In genomic region chr10:75740866-75741265, GRCm38 (mm10) we compare ENCODE assay signal across 23 mouse cellular contexts. TPM values are rescaled to one million over a fixed set of nuclear protein-coding genes. Genes with fewer than 3 reads are reported as not detected.
DNase-seq lines count a peak whose midpoint lies in the region.
"Had no signal": no experiment of that assay in that cellular context is flagged by ENCODE, and none has a peak within 500 bp of the region (broad histone marks: within the 10 kb centered on the region; RNA-seq: fewer than 3 reads in every experiment).

No protein-coding gene starts in this region.

- intact Hi-C loops in gastrocnemius, postnatal 14 days (cut with DNase I; ENCODE audit: low total_unique reads), result loop anchor here (5.0 kb wide), 1 partner anchor 111 kb away; no protein-coding TSS in a partner anchor

- peak; percentile 30 for DNase-seq in cerebellum, adult 18-20 months
- DNase-seq in cerebellum, postnatal 14 days, result no peak
- DNase-seq in gastrocnemius, postnatal 25 days, result peak; percentile 16
- no peak for DNase-seq in gastrocnemius, postnatal 14 days
- peak; percentile 10 for DNase-seq in lung, postnatal 36 days
- DNase-seq in lung, postnatal 4 days, result no peak
- DNase-seq in skeletal muscle tissue, adult 2 months (ENCODE audit: low read depth, low spot score), result peak; percentile 30
- DNase-seq in thymus, postnatal 36 days, result no peak
- DNase-seq: B cell, adult 2 months; cerebellum, adult 11 months; gastrocnemius, postnatal 36 days; heart, postnatal 10 days; kidney, postnatal 25 days; right cerebral cortex, adult 18-20 months; thymus, adult 2 months; thymus, postnatal 4 days had no signal

RNA-seq across cellular contexts. Expression of gene Cabin1, which starts 23.3 kb away (rescaled TPM):
- total RNA-seq in gastrocnemius, postnatal 25 days (2021), result 1 to 10 TPM; 8.3 to 8.8 TPM
- 10 to 100 TPM in 1 of 2 experiments, 1 to 10 TPM in 1; 9.6 to 10.9 TPM for total RNA-seq in gastrocnemius, postnatal 14 days (2021)

RNA-seq across cellular contexts. Expression of gene Ddt, which starts 32.3 kb away (rescaled TPM):
- total RNA-seq in gastrocnemius, postnatal 25 days (2021), result 10 to 100 TPM; 38.0 to 44.6 TPM
- total RNA-seq in gastrocnemius, postnatal 14 days (2021), result 10 to 100 TPM; 36.8 to 39.9 TPM

RNA-seq across cellular contexts. Expression of gene Gm20441, which starts 39.9 kb away (rescaled TPM):
- total RNA-seq in gastrocnemius, postnatal 25 days (2021), result not detected
- total RNA-seq in gastrocnemius, postnatal 14 days (2021), result not detected
- total RNA-seq: common myeloid progenitor, adult 5-6 weeks; gastrocnemius, postnatal 36 days; heart, adult 8-10 months; heart, postnatal 10 days; hematopoietic stem cell, adult 5-6 weeks; layer of hippocampus, postnatal 25 days; left cerebral cortex, adult 8-10 months; left cerebral cortex, postnatal 36 days; midbrain, postnatal 0 days had no signal

RNA-seq across cellular contexts. Expression of gene Gstt3, which starts 40.3 kb away (rescaled TPM):
- total RNA-seq in gastrocnemius, postnatal 25 days (2021), result 1 to 10 TPM; 4.0 to 4.7 TPM
- total RNA-seq in gastrocnemius, postnatal 14 days (2021), result 1 to 10 TPM; 5.3 to 7.5 TPM

RNA-seq across cellular contexts. Expression of gene Gstt1, which starts 57.5 kb away (rescaled TPM):
- total RNA-seq in gastrocnemius, postnatal 25 days (2021), result 1 to 10 TPM; 5.5 to 6.2 TPM
- total RNA-seq in gastrocnemius, postnatal 14 days (2021), result 1 to 10 TPM; 7.0 to 8.2 TPM

Comparison
In these comparisons a context has a peak if more than half of its experiments do, and no peak if none do; other contexts are left out.
1. DNase-seq: peak in cerebellum, adult 18-20 months (2 of 2), gastrocnemius, postnatal 25 days (single experiment), lung, postnatal 36 days (single experiment) and skeletal muscle tissue, adult 2 months (single experiment); none in cerebellum, postnatal 14 days (0 of 2), gastrocnemius, postnatal 14 days (single experiment), lung, postnatal 4 days (0 of 2) and thymus, postnatal 36 days (0 of 2).